Mouse (Mus musculus) C2C12 (cell line): ENCODE data around the gene Col16a1.

Source experiments
- CEBPB ChIP-seq: IDR thresholded peaks from one replicate; pipeline ENCODE4 v1.6.1; 2011; ENCODE audit warnings: low read depth, mild to moderate bottlenecking, control low read depth, moderate library complexity
- CTCF ChIP-seq: IDR thresholded peaks from one replicate; pipeline ENCODE4 v1.5.1; 2011; ENCODE audit not compliant: control insufficient read depth, insufficient read depth, insufficient read length
- MAX ChIP-seq: IDR thresholded peaks from one replicate; pipeline ENCODE4 v1.6.1; 2011; ENCODE audit warnings: mild to moderate bottlenecking, control low read depth
- MYOD1 ChIP-seq: IDR thresholded peaks from one replicate; pipeline ENCODE4 v1.6.1; 2011; ENCODE audit warnings: low read depth; ENCODE audit not compliant: control insufficient read depth, insufficient read length
- MYOG ChIP-seq: IDR thresholded peaks from one replicate; pipeline ENCODE4 v1.6.1; 2011; ENCODE audit not compliant: control insufficient read depth, insufficient read length; ENCODE audit errors: extremely low read depth
- USF1 ChIP-seq: IDR thresholded peaks from one replicate; pipeline ENCODE4 v1.6.1; 2011; ENCODE audit warnings: low read depth, mild to moderate bottlenecking, control low read depth, moderate library complexity

- TF ChIP-seq CTCF (no peak), MYOG (no peak), USF1 (no peak), CEBPB (no peak), MAX (no peak), MYOD1 (no peak)
Measured at GRCm38 (mm10) chr4:130131448-130132105, 83.9 kb downstream of the Col16a1 start.
